Mouse (Mus musculus) forebrain, embryonic 12.5 days (tissue): ENCODE results near the gene Hcrt. TPM values are rescaled to one million over a fixed set of nuclear protein-coding genes. Genes with fewer than 3 reads are reported as not detected.
A peak's percentile ranks its signal among the peaks of the same experiment; 100 is the strongest.

Experiments
- ATAC-seq: fragments of 200-750 bp; cut with Nextera tagmentation; 2 replicates; pipeline ENCODE4 v1.8.0; 2017; ENCODE audit warnings: moderate TSS enrichment; ENCODE audit not compliant: low FRiP score
- H3K27ac ChIP-seq: fragments of 300-500 bp; sonication (generic); 2 replicates; pipeline ENCODE4 v1.5.1; 2016; ENCODE audit warnings: mild to moderate bottlenecking
- H3K27me3 ChIP-seq: fragments of 300-500 bp; sonication (generic); 2 replicates; pipeline ENCODE4 v1.6.1; 2016; ENCODE audit warnings: mild to moderate bottlenecking
- H3K36me3 ChIP-seq: fragments of 300-500 bp; sonication (generic); replicated peaks from 2 replicates; pipeline ENCODE4 v1.6.1; 2016; ENCODE audit warnings: mild to moderate bottlenecking
- H3K4me1 ChIP-seq: fragments of 300-500 bp; sonication (generic); 2 replicates; pipeline ENCODE4 v1.6.1; 2016
- H3K4me2 ChIP-seq: fragments of 300-500 bp; sonication (generic); 2 replicates; pipeline ENCODE4 v1.6.1; 2016; ENCODE audit warnings: mild to moderate bottlenecking, moderate library complexity
- H3K4me3 ChIP-seq: fragments of 300-500 bp; sonication (generic); replicated peaks from 2 replicates; pipeline ENCODE4 v1.5.1; 2016; ENCODE audit warnings: mild to moderate bottlenecking
- H3K9ac ChIP-seq: fragments of 300-500 bp; sonication (generic); 2 replicates; pipeline ENCODE4 v1.6.1; 2016; ENCODE audit warnings: mild to moderate bottlenecking
- H3K9me3 ChIP-seq: fragments of 300-500 bp; sonication (generic); 2 replicates; pipeline ENCODE4 v1.6.1; 2016
- WGBS: fragments of 180-500 bp; shearing (Covaris S2); methylation state at CpG from one replicate; pipeline ENCODE4 v1.1.7; 2016; 5-methylcytosine and 5-hydroxymethylcytosine counted together
- polyA plus RNA-seq: library from polyadenylated mRNA; unstranded; fragments of >200 nt; fragmentation: Nextera tagmentation; extraction: Ambion mirVana; gene quantifications from 2 replicates; pipeline ENCODE4 v1.2.1, GENCODE M21; 2016

Gene Hcrt
- polyA plus RNA-seq, 1 experiment from 2014 or later: 0.36 TPM

- Histone ChIP-seq H3K27me3 (no peaks in the 10 kb centered on the region), H3K9ac (no peak overlapping the region), H3K36me3 (peaks cover 15% of the 10 kb centered on the region; the same call in 1 of the 2 replicates), H3K4me3 (no peak overlapping the region), H3K4me1 (0 out of 2 replicates have a peak, but pooled peaks cover 3% of the 10 kb centered on the region), H3K4me2 (no peak overlapping the region), H3K27ac (no peak overlapping the region), H3K9me3 (no peaks in the 10 kb centered on the region)
- WGBS: 90% methylated on average over 6 of the region's 6 CpGs
- no peak for ATAC-seq
Observed at GRCm38 (mm10) chr11:100728601-100729000, 34.1 kb downstream of the Hcrt start.

GRCm38 (mm10) chr11:100727201-100727600, 35.5 kb downstream of the Hcrt start:
- peaks cover 6% of the 10 kb centered on the region; the same call in 1 of the 2 replicates for H3K4me1 ChIP-seq
- H3K4me2 ChIP-seq: no peak overlapping the region
- H3K36me3 ChIP-seq: peaks cover 15% of the 10 kb centered on the region; the same call in 1 of the 2 replicates
- no peak overlapping the region for H3K9ac ChIP-seq
- H3K27me3 ChIP-seq: no peaks in the 10 kb centered on the region
- H3K9me3 ChIP-seq: no peaks in the 10 kb centered on the region
- no peak overlapping the region for H3K27ac ChIP-seq
- ATAC-seq: no peak
- H3K4me3 ChIP-seq: no peak overlapping the region
- 93% methylated on average over 3 of the region's 3 CpGs for WGBS

GRCm38 (mm10) chr11:100724919-100725512, 37.7 kb downstream of the Hcrt start:
- no peak overlapping the region for H3K4me3 ChIP-seq
- H3K9me3 ChIP-seq: no peaks in the 10 kb centered on the region
- ATAC-seq: no peak
- H3K36me3 ChIP-seq: peaks cover 12% of the 10 kb centered on the region; the same call in 1 of the 2 replicates
- H3K27me3 ChIP-seq: no peaks in the 10 kb centered on the region
- no peak overlapping the region for H3K4me2 ChIP-seq
- no peak overlapping the region for H3K27ac ChIP-seq
- H3K4me1 ChIP-seq: peaks cover 22% of the 10 kb centered on the region
- 62% methylated on average over 5 of the region's 5 CpGs for WGBS
- no peak overlapping the region for H3K9ac ChIP-seq

GRCm38 (mm10) chr11:100722493-100723028, 40.2 kb downstream of the Hcrt start:
- H3K27ac ChIP-seq: no peak overlapping the region

GRCm38 (mm10) chr11:100721776-100722492, 40.8 kb downstream of the Hcrt start:
- Histone ChIP-seq H3K4me2 (no peak overlapping the region), H3K27ac (peak overlapping the region; percentile 26; the same call in 1 of the 2 replicates), H3K9me3 (no peaks in the 10 kb centered on the region), H3K4me3 (no peak overlapping the region), H3K9ac (no peak overlapping the region), H3K27me3 (no peaks in the 10 kb centered on the region), H3K4me1 (peaks cover 22% of the 10 kb centered on the region), H3K36me3 (peaks cover 26% of the 10 kb centered on the region)
- no peak for ATAC-seq
- WGBS: 69% methylated on average over 8 of the region's 8 CpGs

More at GRCm38 (mm10) chr11:100722493-100723028, 40.2 kb downstream of the Hcrt start:
- 70% methylated on average over 2 of the region's 2 CpGs for WGBS
- Histone ChIP-seq H3K4me2 (no peak overlapping the region), H3K9me3 (no peaks in the 10 kb centered on the region), H3K4me3 (no peak overlapping the region), H3K27me3 (no peaks in the 10 kb centered on the region), H3K36me3 (peaks cover 20% of the 10 kb centered on the region), H3K9ac (no peak overlapping the region), H3K4me1 (peaks cover 22% of the 10 kb centered on the region)
- ATAC-seq: no peak

- peaks cover 32% of the 10 kb centered on the region for H3K36me3 ChIP-seq
- no peaks in the 10 kb centered on the region for H3K27me3 ChIP-seq
- H3K4me3 ChIP-seq: no peak overlapping the region
- no peak for ATAC-seq
- 50% methylated on average over 4 of the region's 4 CpGs for WGBS
- H3K4me2 ChIP-seq: no peak overlapping the region
- no peaks in the 10 kb centered on the region for H3K9me3 ChIP-seq
- no peak overlapping the region for H3K9ac ChIP-seq
- H3K27ac ChIP-seq: peak overlapping the region; percentile 53; the same call in 1 of the 2 replicates
- peaks cover 22% of the 10 kb centered on the region for H3K4me1 ChIP-seq
Observed at GRCm38 (mm10) chr11:100721254-100721653, 41.5 kb downstream of the Hcrt start.

GRCm38 (mm10) chr11:100720345-100720744, 42.4 kb downstream of the Hcrt start:
- WGBS: 83% methylated on average over 5 of the region's 5 CpGs
- Histone ChIP-seq H3K4me3 (no peak overlapping the region), H3K9ac (no peak overlapping the region), H3K9me3 (no peaks in the 10 kb centered on the region), H3K27ac (no peak overlapping the region), H3K4me2 (no peak overlapping the region), H3K36me3 (peaks cover 42% of the 10 kb centered on the region), H3K4me1 (peaks cover 22% of the 10 kb centered on the region), H3K27me3 (no peaks in the 10 kb centered on the region)
- ATAC-seq: no peak

- Histone ChIP-seq H3K9ac (no peak overlapping the region), H3K27ac (no peak overlapping the region), H3K9me3 (no peaks in the 10 kb centered on the region), H3K36me3 (peaks cover 42% of the 10 kb centered on the region), H3K4me1 (peaks cover 22% of the 10 kb centered on the region), H3K4me2 (no peak overlapping the region), H3K4me3 (no peak overlapping the region), H3K27me3 (no peaks in the 10 kb centered on the region)
- ATAC-seq: no peak
- WGBS: 91% methylated on average over 11 of the region's 11 CpGs
Observed at GRCm38 (mm10) chr11:100719893-100720292, 42.8 kb downstream of the Hcrt start.

- no peak overlapping the region for H3K27ac ChIP-seq
- no peak for ATAC-seq
- H3K36me3 ChIP-seq: peaks cover 42% of the 10 kb centered on the region
- H3K27me3 ChIP-seq: no peaks in the 10 kb centered on the region
- no peaks in the 10 kb centered on the region for H3K9me3 ChIP-seq
- H3K9ac ChIP-seq: no peak overlapping the region
- H3K4me1 ChIP-seq: peaks cover 24% of the 10 kb centered on the region
- no peak overlapping the region for H3K4me2 ChIP-seq
- H3K4me3 ChIP-seq: no peak overlapping the region
- 82% methylated on average over 3 of the region's 3 CpGs for WGBS
Observed at GRCm38 (mm10) chr11:100719312-100719711, 43.4 kb downstream of the Hcrt start.

- no peak overlapping the region for H3K27ac ChIP-seq
- H3K36me3 ChIP-seq: peaks cover 42% of the 10 kb centered on the region
- no peaks in the 10 kb centered on the region for H3K27me3 ChIP-seq
- H3K4me1 ChIP-seq: peaks cover 29% of the 10 kb centered on the region
- WGBS: 89% methylated on average over 4 of the region's 4 CpGs
- no peak overlapping the region for H3K4me2 ChIP-seq
- no peak overlapping the region for H3K9ac ChIP-seq
- H3K4me3 ChIP-seq: no peak overlapping the region
- no peak for ATAC-seq
- H3K9me3 ChIP-seq: no peaks in the 10 kb centered on the region
Observed at GRCm38 (mm10) chr11:100718866-100719265, 43.9 kb downstream of the Hcrt start.

GRCm38 (mm10) chr11:100718462-100718861, 44.3 kb downstream of the Hcrt start:
- Histone ChIP-seq H3K27ac (no peak overlapping the region), H3K9me3 (no peaks in the 10 kb centered on the region), H3K36me3 (peaks cover 42% of the 10 kb centered on the region), H3K4me2 (no peak overlapping the region), H3K4me3 (no peak overlapping the region), H3K27me3 (no peaks in the 10 kb centered on the region; the same call in 1 of the 2 replicates), H3K4me1 (peaks cover 33% of the 10 kb centered on the region), H3K9ac (no peak overlapping the region)
- WGBS: 95% methylated on average over 7 of the region's 7 CpGs
- no peak for ATAC-seq

GRCm38 (mm10) chr11:100716649-100717048, 46.1 kb downstream of the Hcrt start:
- H3K4me2 ChIP-seq: no peak overlapping the region
- 90% methylated on average over 3 of the region's 3 CpGs for WGBS
- H3K9ac ChIP-seq: no peak overlapping the region
- no peak overlapping the region for H3K27ac ChIP-seq
- no peak for ATAC-seq
- H3K4me1 ChIP-seq: peaks cover 32% of the 10 kb centered on the region
- no peaks in the 10 kb centered on the region for H3K9me3 ChIP-seq
- no peak overlapping the region for H3K4me3 ChIP-seq
- peaks cover 42% of the 10 kb centered on the region for H3K36me3 ChIP-seq
- H3K27me3 ChIP-seq: no peaks in the 10 kb centered on the region; the same call in 1 of the 2 replicates
